Mouse (Mus musculus) bone marrow, adult 2 months (tissue): ENCODE data around the gene Tead2.

ENCODE experiments used
- CTCF ChIP-seq: fragments of 200-500 bp; IDR thresholded peaks from 2 replicates; pipeline ENCODE4 v1.5.1; 2011; ENCODE audit warnings: low read length, control low read depth; ENCODE audit not compliant: control insufficient read depth, insufficient read depth
- POLR2A ChIP-seq: fragments of 200-500 bp; IDR thresholded peaks from 2 replicates; pipeline ENCODE4 v1.6.1; 2011; ENCODE audit warnings: low read depth, mild to moderate bottlenecking, control low read depth, low read length, borderline replicate concordance; ENCODE audit not compliant: control insufficient read depth

GRCm38 (mm10) chr7:45167761-45168445 lies 47.6 kb upstream of the Tead2 start:
- TF ChIP-seq CTCF (no peak), POLR2A (no peak)
